Mouse (Mus musculus) liver, postnatal 0 days (tissue): Measurements from ENCODE around the gene Mymx. TPM values are rescaled to one million over a fixed set of nuclear protein-coding genes. Genes with fewer than 3 reads are reported as not detected.

Experiments used
- ATAC-seq: fragments of 200-750 bp; cut with Nextera tagmentation; 2 replicates; pipeline ENCODE4 v1.8.0; 2017; ENCODE audit warnings: mild to moderate bottlenecking, moderate library complexity
- DNase-seq: peaks from one replicate; pipeline ENCODE4 v3.0.0-alpha.2; 2016
- H3K27ac ChIP-seq: fragments of 300-500 bp; sonication (generic); 2 replicates; pipeline ENCODE4 v1.5.1; 2014; ENCODE audit warnings: antibody characterized with exemption, moderate library complexity, mild to moderate bottlenecking, low read depth
- H3K27me3 ChIP-seq: fragments of 300-500 bp; sonication (generic); 2 replicates; pipeline ENCODE4 v1.6.1; 2014; ENCODE audit warnings: low read length, control low read depth, mixed read lengths; ENCODE audit not compliant: insufficient read depth
- H3K36me3 ChIP-seq: fragments of 300-500 bp; sonication (generic); replicated peaks from 2 replicates; pipeline ENCODE4 v1.6.1; 2014; ENCODE audit warnings: mild to moderate bottlenecking, control low read depth, low read length, moderate library complexity, mixed read lengths; ENCODE audit not compliant: insufficient read depth
- H3K4me1 ChIP-seq: fragments of 300-500 bp; sonication (generic); 2 replicates; pipeline ENCODE4 v1.6.1; 2014; ENCODE audit warnings: antibody characterized with exemption, mild to moderate bottlenecking, control low read depth; ENCODE audit not compliant: insufficient read depth
- H3K4me2 ChIP-seq: fragments of 300-500 bp; sonication (generic); 2 replicates; pipeline ENCODE4 v1.6.1; 2014; ENCODE audit warnings: low read depth, mild to moderate bottlenecking, low read length, moderate library complexity, mixed read lengths
- H3K4me3 ChIP-seq: fragments of 300-500 bp; sonication (generic); 2 replicates; pipeline ENCODE4 v1.5.1; 2014; ENCODE audit warnings: low read depth, low read length
- H3K9ac ChIP-seq: fragments of 300-500 bp; sonication (generic); replicated peaks from 2 replicates; pipeline ENCODE4 v1.6.1; 2014; ENCODE audit warnings: mild to moderate bottlenecking, moderate library complexity
- H3K9me3 ChIP-seq: fragments of 300-500 bp; sonication (generic); 2 replicates; pipeline ENCODE4 v1.6.1; 2016; ENCODE audit warnings: mild to moderate bottlenecking, control low read depth, low read length, mixed read lengths
- CTCF ChIP-seq: sonication (generic); IDR thresholded peaks from 2 replicates; pipeline ENCODE4 v1.5.1; 2016; ENCODE audit warnings: antibody characterized with exemption, low read depth
- EP300 ChIP-seq: IDR thresholded peaks from 2 replicates; pipeline ENCODE4 v1.6.1; 2016; ENCODE audit warnings: antibody characterized with exemption, low read depth, mild to moderate bottlenecking
- WGBS: fragments of 180-500 bp; shearing (Covaris S2); extraction: QIAGEN DNeasy Blood & Tissue Kit; methylation state at CpG from one replicate; pipeline ENCODE4 v1.1.7; 2014; ENCODE audit not compliant: insufficient replicate concordance; 5-methylcytosine and 5-hydroxymethylcytosine counted together
- polyA plus RNA-seq: library from polyadenylated mRNA; unstranded; fragments of >200 nt; fragmentation: Nextera tagmentation; extraction: Ambion mirVana; gene quantifications from 2 replicates; pipeline ENCODE4 v1.2.1, GENCODE M21; 2015

Gene Mymx
- polyA plus RNA-seq, 1 experiment from 2014 or later = not detected

- DNase-seq = peak; percentile 65
- no peaks in the 10 kb centered on the region for H3K9me3 ChIP-seq
- H3K4me1 ChIP-seq = peaks cover 52% of the 10 kb centered on the region
- peak overlapping the region; percentile 74; the same call in 1 of the 2 replicates for H3K27ac ChIP-seq
- 91% methylated on average over 3 of the region's 3 CpGs for WGBS
- no peak overlapping the region for H3K4me3 ChIP-seq
- ATAC-seq = no peak
- TF ChIP-seq EP300 (no peak), CTCF (peak; percentile 77)
- H3K9ac ChIP-seq = no peak overlapping the region
- H3K4me2 ChIP-seq = no peak overlapping the region
- H3K36me3 ChIP-seq = peaks cover 57% of the 10 kb centered on the region
- no peaks in the 10 kb centered on the region for H3K27me3 ChIP-seq
Measured at GRCm38 (mm10) chr17:45586449-45586837, 15.5 kb downstream of the Mymx start.

DNA sequence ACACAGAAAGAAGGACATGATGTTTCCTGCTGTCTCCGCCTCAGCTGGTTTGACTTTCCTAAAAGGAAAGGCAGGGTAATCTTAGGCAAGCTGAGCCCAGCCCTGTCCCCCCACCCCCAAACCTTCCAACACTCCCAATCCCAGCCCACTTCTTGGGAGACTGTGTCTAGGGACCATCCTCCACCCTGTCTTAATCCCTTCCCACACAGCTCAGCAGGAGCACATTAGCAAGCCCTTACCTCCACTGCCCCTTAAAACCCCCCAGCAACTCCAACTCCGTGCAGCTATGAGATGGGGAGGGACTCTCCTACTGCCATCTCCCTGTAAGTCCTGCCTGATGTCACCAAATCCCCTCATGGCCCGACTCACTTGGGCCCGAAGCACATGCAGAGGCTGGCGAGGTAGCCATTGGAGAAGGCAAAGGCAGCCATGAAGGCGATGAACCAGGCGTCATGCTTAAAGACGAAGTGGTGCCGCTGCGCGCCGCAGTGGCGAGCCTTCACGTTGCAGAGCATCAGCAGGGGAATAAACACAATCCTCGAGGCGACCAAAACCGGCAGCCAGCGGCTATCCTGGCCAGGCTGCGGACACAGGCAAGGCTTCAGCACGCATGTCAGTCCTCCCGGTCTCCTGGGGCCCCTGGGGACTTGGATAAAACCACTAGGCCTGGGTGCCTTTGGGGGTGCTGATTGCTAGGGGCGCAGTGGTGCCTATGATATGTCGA, 16.0 kb downstream of the Mymx start:
- Histone ChIP-seq H3K4me1 (peaks cover 55% of the 10 kb centered on the region), H3K9ac (no peak overlapping the region), H3K36me3 (peaks cover 53% of the 10 kb centered on the region), H3K4me2 (no peak overlapping the region), H3K27ac (peak overlapping the region; percentile 74), H3K4me3 (no peak overlapping the region), H3K27me3 (no peaks in the 10 kb centered on the region), H3K9me3 (no peaks in the 10 kb centered on the region)
- no peak for DNase-seq
- no peak for ATAC-seq
- TF ChIP-seq CTCF (no peak), EP300 (no peak)
- WGBS = 77% methylated on average over 23 of the region's 23 CpGs

- no peaks in the 10 kb centered on the region for H3K9me3 ChIP-seq
- H3K27ac ChIP-seq = peak overlapping the region; percentile 74
- H3K9ac ChIP-seq = no peak overlapping the region
- 35% methylated on average over 14 of the region's 14 CpGs for WGBS
- H3K27me3 ChIP-seq = no peaks in the 10 kb centered on the region
- no peak overlapping the region for H3K4me3 ChIP-seq
- peak; percentile 46 for ATAC-seq
- peak overlapping the region; percentile 18; the same call in 1 of the 2 replicates for H3K4me2 ChIP-seq
- peak; percentile 80 for DNase-seq
- peaks cover 45% of the 10 kb centered on the region for H3K36me3 ChIP-seq
- peaks cover 50% of the 10 kb centered on the region for H3K4me1 ChIP-seq
- no peak for TF ChIP-seq EP300
- TF ChIP-seq CTCF = peak; percentile 94
Measured at GRCm38 (mm10) chr17:45584939-45585678, 16.8 kb downstream of the Mymx start.

DNA sequence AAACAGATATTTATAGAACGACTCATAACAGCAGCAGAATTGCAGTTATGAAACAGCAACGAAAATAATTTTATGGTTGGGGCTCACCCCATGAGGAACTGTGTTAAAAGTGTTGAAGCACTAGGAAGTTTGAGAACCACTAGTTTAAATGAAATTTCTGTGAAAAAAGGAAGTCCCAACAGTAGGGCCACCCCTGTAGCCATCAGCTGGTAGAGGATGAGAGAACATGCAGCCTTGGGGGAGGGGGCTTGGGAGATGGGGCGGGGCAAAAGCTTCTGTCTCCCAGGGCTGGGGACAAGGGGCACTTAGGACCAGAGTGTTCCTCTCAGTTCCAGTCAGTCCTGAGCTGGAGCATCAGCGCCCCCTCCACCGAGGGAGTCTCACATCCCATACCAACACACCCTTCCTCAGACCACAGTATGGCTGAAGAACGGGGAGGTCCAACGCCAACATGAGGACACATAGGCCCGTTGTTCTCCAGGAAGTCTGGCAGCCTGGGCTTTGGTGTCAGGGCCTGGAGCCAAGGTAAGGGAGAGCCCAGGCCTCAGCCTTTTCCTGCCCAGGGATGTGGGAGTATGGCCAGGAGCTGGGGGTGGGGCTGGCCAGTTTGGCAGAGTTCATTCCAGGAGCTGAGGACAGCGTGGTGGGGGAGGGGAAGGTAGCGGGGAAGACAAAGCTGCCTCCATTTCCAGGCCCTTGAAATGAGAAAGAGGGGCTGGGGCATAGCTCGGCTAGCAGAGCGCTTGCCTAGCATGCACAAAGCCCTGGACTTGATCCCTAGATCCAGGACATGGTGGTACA, 17.6 kb downstream of the Mymx start:
- H3K27me3 ChIP-seq = no peaks in the 10 kb centered on the region
- peaks cover 45% of the 10 kb centered on the region for H3K4me1 ChIP-seq
- 0 out of 2 replicates have a peak overlapping the region, but pooled peaks have one; percentile 31 for H3K9ac ChIP-seq
- H3K27ac ChIP-seq = peak overlapping the region; percentile 74
- DNase-seq = peak; percentile 68
- peaks cover 37% of the 10 kb centered on the region for H3K36me3 ChIP-seq
- H3K4me2 ChIP-seq = peak overlapping the region; percentile 18; the same call in 1 of the 2 replicates
- 44% methylated on average over 11 of the region's 12 CpGs for WGBS
- TF ChIP-seq CTCF (no peak), EP300 (no peak)
- no peak overlapping the region for H3K4me3 ChIP-seq
- peak; percentile 26 for ATAC-seq
- no peaks in the 10 kb centered on the region for H3K9me3 ChIP-seq

GRCm38 (mm10) chr17:45582715-45583355, 19.1 kb downstream of the Mymx start:
- H3K9ac ChIP-seq = no peak overlapping the region
- no peak overlapping the region for H3K4me3 ChIP-seq
- peaks cover 45% of the 10 kb centered on the region for H3K4me1 ChIP-seq
- TF ChIP-seq EP300 (no peak), CTCF (peak; percentile 90)
- H3K9me3 ChIP-seq = no peaks in the 10 kb centered on the region
- no peak for ATAC-seq
- H3K4me2 ChIP-seq = peak overlapping the region; percentile 36
- DNase-seq = no peak
- H3K36me3 ChIP-seq = peaks cover 23% of the 10 kb centered on the region
- H3K27ac ChIP-seq = peak overlapping the region; percentile 74
- WGBS = 40% methylated on average over 6 of the region's 6 CpGs
- no peaks in the 10 kb centered on the region for H3K27me3 ChIP-seq
